Mouse (Mus musculus) forebrain, embryonic 14.5 days (tissue): ENCODE data around the gene Optn. TPM values are rescaled to one million over a fixed set of nuclear protein-coding genes. Genes with fewer than 3 reads are reported as not detected.

Source experiments
- ATAC-seq: fragments of 200-750 bp; cut with Nextera tagmentation; 2 replicates; pipeline ENCODE4 v1.8.0; 2017; ENCODE audit warnings: mild to moderate bottlenecking, moderate library complexity
- DNase-seq: peaks from one replicate; pipeline ENCODE4 v3.0.0-alpha.2; 2015; ENCODE audit warnings: low spot score
- H3K27ac ChIP-seq: fragments of 300-500 bp; sonication (generic); 2 replicates; pipeline ENCODE4 v1.5.1; 2014; ENCODE audit warnings: low read depth, mild to moderate bottlenecking, control low read depth, low read length, moderate library complexity
- H3K27me3 ChIP-seq: fragments of 300-500 bp; sonication (generic); replicated peaks from 2 replicates; pipeline ENCODE4 v1.6.1; 2014; ENCODE audit warnings: low read length, control low read depth, mixed read lengths; ENCODE audit not compliant: control insufficient read depth, insufficient read depth
- H3K36me3 ChIP-seq: fragments of 300-500 bp; sonication (generic); 2 replicates; pipeline ENCODE4 v1.6.1; 2014; ENCODE audit warnings: low read length, control low read depth; ENCODE audit not compliant: control insufficient read depth, insufficient read depth
- H3K4me1 ChIP-seq: fragments of 300-500 bp; sonication (generic); 2 replicates; pipeline ENCODE4 v1.6.1; 2014; ENCODE audit warnings: antibody characterized with exemption, low read length, control low read depth; ENCODE audit not compliant: control insufficient read depth, insufficient read depth
- H3K4me2 ChIP-seq: fragments of 300-500 bp; sonication (generic); 2 replicates; pipeline ENCODE4 v1.6.1; 2014; ENCODE audit warnings: mild to moderate bottlenecking, control low read depth, low read length
- H3K4me3 ChIP-seq: fragments of 300-500 bp; sonication (generic); 2 replicates; pipeline ENCODE4 v1.5.1; 2014; ENCODE audit warnings: low read depth, low read length, control low read depth
- H3K9ac ChIP-seq: fragments of 300-500 bp; sonication (generic); 2 replicates; pipeline ENCODE4 v1.6.1; 2014; ENCODE audit warnings: mild to moderate bottlenecking, low read length, control low read depth, moderate library complexity
- H3K9me3 ChIP-seq: fragments of 300-500 bp; sonication (generic); replicated peaks from 2 replicates; pipeline ENCODE4 v1.6.1; 2016; ENCODE audit warnings: low read length, control low read depth, mixed read lengths; ENCODE audit not compliant: control insufficient read depth
- WGBS: fragments of 180-500 bp; shearing (Covaris S2); extraction: QIAGEN DNeasy Blood & Tissue Kit; methylation state at CpG from one replicate; pipeline ENCODE4 v1.1.7; 2014; 5-methylcytosine and 5-hydroxymethylcytosine counted together
- polyA plus RNA-seq: library from polyadenylated mRNA; unstranded; fragments of >200 nt; fragmentation: Nextera tagmentation; extraction: Ambion mirVana; gene quantifications from 2 replicates; pipeline ENCODE4 v1.2.1, GENCODE M21; 2014

Gene Optn
- 4.5 and 6.8 TPM in 2 replicates for polyA plus RNA-seq

GRCm38 (mm10) chr2:5063299-5064205, at the start of gene Optn:
Gene Optn, minus strand, starts transcription at chr2:5064051.
- Histone ChIP-seq H3K36me3 (no peaks in the 10 kb centered on the region), H3K4me2 (peak within 1 kb of the TSS; percentile 91), H3K27ac (no peak within 1 kb of the TSS), H3K4me1 (no peaks in the 10 kb centered on the region), H3K9me3 (no peaks in the 10 kb centered on the region), H3K4me3 (peak within 1 kb of the TSS; percentile 53), H3K27me3 (peaks cover 4% of the 10 kb centered on the region; the same call in 1 of the 2 replicates), H3K9ac (peak within 1 kb of the TSS; percentile 63)
- WGBS, result 2% methylated on average over 63 of the region's 63 CpGs
- ATAC-seq, result peak; percentile 96
- peak; percentile 76 for DNase-seq

- Histone ChIP-seq H3K4me2 (peak overlapping the region; percentile 21; the same call in 1 of the 2 replicates), H3K4me3 (no peak overlapping the region), H3K27me3 (no peaks in the 10 kb centered on the region), H3K27ac (peak overlapping the region; percentile 70), H3K9me3 (no peaks in the 10 kb centered on the region; the same call in 1 of the 2 replicates), H3K4me1 (peaks cover 20% of the 10 kb centered on the region), H3K9ac (no peak overlapping the region; the same call in 1 of the 2 replicates), H3K36me3 (no peaks in the 10 kb centered on the region)
- DNase-seq (peak; percentile 72), ATAC-seq (peak; percentile 82)
- 8% methylated on average over 8 of the region's 8 CpGs for WGBS
These were observed 49.0 kb upstream of the Optn start for GRCm38 (mm10) chr2:5112785-5113291.

- ATAC-seq (no peak), DNase-seq (no peak)
- Histone ChIP-seq H3K27ac (no peak overlapping the region), H3K9ac (no peak overlapping the region), H3K4me1 (peaks cover 4% of the 10 kb centered on the region; the same call in 1 of the 2 replicates), H3K4me2 (no peak overlapping the region), H3K27me3 (no peaks in the 10 kb centered on the region), H3K4me3 (no peak overlapping the region), H3K9me3 (peaks cover 3% of the 10 kb centered on the region; the same call in 1 of the 2 replicates), H3K36me3 (no peaks in the 10 kb centered on the region)
- 68% methylated on average over 1 of the region's 1 CpGs for WGBS
These were observed 39.0 kb upstream of the Optn start for GRCm38 (mm10) chr2:5102891-5103290.

GRCm38 (mm10) chr2:5101743-5102245, 37.9 kb upstream of the Optn start:
- H3K36me3 ChIP-seq, result no peaks in the 10 kb centered on the region
- DNase-seq (no peak), ATAC-seq (no peak)
- 87% methylated on average over 10 of the region's 10 CpGs for WGBS
- 0 out of 2 replicates have a peak, but pooled peaks cover 3% of the 10 kb centered on the region for H3K9me3 ChIP-seq
- H3K4me3 ChIP-seq, result no peak overlapping the region
- no peak overlapping the region for H3K9ac ChIP-seq
- no peak overlapping the region for H3K27ac ChIP-seq
- H3K4me1 ChIP-seq, result peaks cover 4% of the 10 kb centered on the region; the same call in 1 of the 2 replicates
- no peaks in the 10 kb centered on the region for H3K27me3 ChIP-seq
- H3K4me2 ChIP-seq, result no peak overlapping the region

- no peaks in the 10 kb centered on the region for H3K27me3 ChIP-seq
- H3K9ac ChIP-seq, result no peak overlapping the region
- peaks cover 4% of the 10 kb centered on the region; the same call in 1 of the 2 replicates for H3K4me1 ChIP-seq
- no peaks in the 10 kb centered on the region for H3K36me3 ChIP-seq
- DNase-seq (no peak), ATAC-seq (no peak)
- H3K9me3 ChIP-seq, result no peaks in the 10 kb centered on the region
- 75% methylated on average over 6 of the region's 6 CpGs for WGBS
- H3K27ac ChIP-seq, result no peak overlapping the region
- no peak overlapping the region for H3K4me2 ChIP-seq
- no peak overlapping the region for H3K4me3 ChIP-seq
These were observed 35.3 kb upstream of the Optn start for GRCm38 (mm10) chr2:5099176-5099575.

GRCm38 (mm10) chr2:5097786-5098445, 34.1 kb upstream of the Optn start:
- H3K4me2 ChIP-seq, result peak overlapping the region; percentile 46
- H3K4me1 ChIP-seq, result peaks cover 4% of the 10 kb centered on the region; the same call in 1 of the 2 replicates
- H3K36me3 ChIP-seq, result no peaks in the 10 kb centered on the region
- peak overlapping the region; percentile 39; the same call in 1 of the 2 replicates for H3K27ac ChIP-seq
- H3K9ac ChIP-seq, result peak overlapping the region; percentile 17; the same call in 1 of the 2 replicates
- peak; percentile 77 for DNase-seq
- H3K4me3 ChIP-seq, result peak overlapping the region; percentile 12; the same call in 1 of the 2 replicates
- no peaks in the 10 kb centered on the region for H3K9me3 ChIP-seq
- WGBS, result 32% methylated on average over 20 of the region's 20 CpGs
- no peaks in the 10 kb centered on the region for H3K27me3 ChIP-seq
- ATAC-seq, result peak; percentile 80

- DNase-seq (no peak), ATAC-seq (no peak)
- Histone ChIP-seq H3K27ac (no peak overlapping the region), H3K36me3 (no peaks in the 10 kb centered on the region), H3K4me2 (no peak overlapping the region), H3K4me3 (no peak overlapping the region), H3K4me1 (peaks cover 4% of the 10 kb centered on the region; the same call in 1 of the 2 replicates), H3K9ac (no peak overlapping the region), H3K27me3 (no peaks in the 10 kb centered on the region), H3K9me3 (no peaks in the 10 kb centered on the region)
- 25% methylated on average over 1 of the region's 1 CpGs for WGBS
These were observed 31.5 kb upstream of the Optn start for GRCm38 (mm10) chr2:5095316-5095715.

GRCm38 (mm10) chr2:5094876-5095275, 31.0 kb upstream of the Optn start:
- DNase-seq, result no peak
- no peak overlapping the region for H3K4me3 ChIP-seq
- H3K9ac ChIP-seq, result no peak overlapping the region
- no peak for ATAC-seq
- no peak overlapping the region for H3K4me2 ChIP-seq
- WGBS, result 72% methylated on average over 5 of the region's 5 CpGs
- no peaks in the 10 kb centered on the region for H3K36me3 ChIP-seq
- no peaks in the 10 kb centered on the region for H3K27me3 ChIP-seq
- H3K9me3 ChIP-seq, result no peaks in the 10 kb centered on the region
- peaks cover 4% of the 10 kb centered on the region; the same call in 1 of the 2 replicates for H3K4me1 ChIP-seq
- H3K27ac ChIP-seq, result no peak overlapping the region
